Mouse (Mus musculus) MEL (cell line): ENCODE measurements around the gene Tnfsfm13. TPM values are rescaled to one million over a fixed set of nuclear protein-coding genes. Genes with fewer than 3 reads are reported as not detected.

ENCODE experiments used
- DNase-seq: peaks from one replicate; pipeline ENCODE4 v3.0.0; 2011; ENCODE audit warnings: low read depth, low spot score
- H3K27ac ChIP-seq: 2 replicates; pipeline ENCODE4 v1.5.1; 2012; ENCODE audit warnings: low read depth, mild to moderate bottlenecking, control low read depth, low read length, moderate library complexity; ENCODE audit not compliant: control insufficient read depth
- H3K27me3 ChIP-seq, 2 experiments: fragments of 150-350 bp in 1 of 2; sonication (generic) in 1 of 2; 2 replicates each; pipeline ENCODE4 v1.6.1; 2012; ENCODE audit warnings: low read length in 2 of 2, mild to moderate bottlenecking in 2 of 2, improper control_type of control experiment in 1 of 2, moderate library complexity in 1 of 2; ENCODE audit not compliant: insufficient read depth in 2 of 2, control insufficient read depth in 1 of 2
- H3K36me3 ChIP-seq, 2 experiments: 2 replicates each; pipeline ENCODE4 v1.6.1; 2012 to 2014; ENCODE audit warnings: low read length in 2 of 2, improper control_type of control experiment in 1 of 2, inconsistent platforms in 1 of 2, mild to moderate bottlenecking in 1 of 2; ENCODE audit not compliant: insufficient read depth in 2 of 2, control insufficient read depth in 1 of 2
- H3K4me1 ChIP-seq, 2 experiments: fragments of 150-350 bp in 1 of 2; sonication (generic) in 1 of 2; 2 replicates each; pipeline ENCODE4 v1.6.1; 2012; ENCODE audit warnings: low read length in 2 of 2, improper control_type of control experiment in 1 of 2, mild to moderate bottlenecking in 1 of 2; ENCODE audit not compliant: insufficient read depth in 2 of 2, control insufficient read depth in 1 of 2
- H3K4me3 ChIP-seq, 2 experiments: fragments of 150-350 bp in 1 of 2; sonication (generic) in 1 of 2; 2 replicates each; pipeline ENCODE4 v1.5.1; 2012; ENCODE audit warnings: low read depth in 2 of 2, low read length in 2 of 2, mild to moderate bottlenecking in 2 of 2, moderate library complexity in 2 of 2, control low read depth in 1 of 2, improper control_type of control experiment in 1 of 2; ENCODE audit not compliant: control insufficient read depth in 1 of 2, insufficient read depth in 1 of 2
- H3K79me2 ChIP-seq: 2 replicates; pipeline ENCODE4 v1.6.1; 2012; ENCODE audit warnings: mild to moderate bottlenecking, low read length, moderate library complexity; ENCODE audit not compliant: control insufficient read depth, poor library complexity, insufficient read depth
- H3K9ac ChIP-seq: 2 replicates; pipeline ENCODE4 v1.6.1; 2012; ENCODE audit warnings: low read depth, mild to moderate bottlenecking, control low read depth, low read length, moderate library complexity; ENCODE audit not compliant: control insufficient read depth, poor library complexity, severe bottlenecking
- H3K9me3 ChIP-seq: fragments of 150-350 bp; sonication (generic); replicated peaks from 2 replicates; pipeline ENCODE4 v1.6.1; 2012; ENCODE audit warnings: mild to moderate bottlenecking, low read length, improper control_type of control experiment, moderate library complexity; ENCODE audit not compliant: insufficient read depth
- BHLHE40 ChIP-seq: IDR thresholded peaks from 2 replicates; pipeline ENCODE4 v1.6.1; 2012; ENCODE audit warnings: low read depth, mild to moderate bottlenecking, inconsistent platforms, low read length, improper control_type of control experiment, borderline replicate concordance
- E2F4 ChIP-seq: IDR thresholded peaks from 2 replicates; pipeline ENCODE4 v1.6.1; 2011; ENCODE audit warnings: low read depth, low read length, improper control_type of control experiment, borderline replicate concordance
- ELF1 ChIP-seq: IDR thresholded peaks from 2 replicates; pipeline ENCODE4 v1.6.1; 2014; ENCODE audit warnings: low read depth, mild to moderate bottlenecking, inconsistent platforms, low read length, improper control_type of control experiment, moderate library complexity
- EP300 ChIP-seq, 2 experiments: IDR thresholded peaks; 2 replicates each; pipeline ENCODE4 v1.6.1; 2011; ENCODE audit warnings: improper control_type of control experiment in 2 of 2, low read length in 2 of 2, low read depth in 1 of 2, mild to moderate bottlenecking in 1 of 2
- ETS1 ChIP-seq: IDR thresholded peaks from 2 replicates; pipeline ENCODE4 v1.6.1; 2012; ENCODE audit warnings: low read depth, mild to moderate bottlenecking, inconsistent platforms, low read length, improper control_type of control experiment, moderate library complexity
- GABPA ChIP-seq: IDR thresholded peaks from 2 replicates; pipeline ENCODE4 v1.6.1; 2012; ENCODE audit warnings: low read depth, mild to moderate bottlenecking, inconsistent platforms, low read length, improper control_type of control experiment, moderate library complexity
- GATA1 ChIP-seq: IDR thresholded peaks from 2 replicates; pipeline ENCODE4 v1.6.1; 2011; ENCODE audit warnings: low read depth, low read length, improper control_type of control experiment
- JUND ChIP-seq: IDR thresholded peaks from 2 replicates; pipeline ENCODE4 v1.6.1; 2011; ENCODE audit warnings: low read depth, mild to moderate bottlenecking, improper control_type of control experiment, low read length
- MAFK ChIP-seq: IDR thresholded peaks from 2 replicates; pipeline ENCODE4 v1.6.1; 2011; ENCODE audit warnings: low read depth, mild to moderate bottlenecking, low read length, improper control_type of control experiment, borderline replicate concordance
- MEF2A ChIP-seq: IDR thresholded peaks from 2 replicates; pipeline ENCODE4 v1.6.1; 2014; ENCODE audit warnings: low read depth, mild to moderate bottlenecking, inconsistent platforms, low read length, improper control_type of control experiment; ENCODE audit not compliant: poor library complexity, insufficient replicate concordance, severe bottlenecking; ENCODE audit errors: extremely low read depth
- MXI1 ChIP-seq: IDR thresholded peaks from 2 replicates; pipeline ENCODE4 v1.6.1; 2011; ENCODE audit warnings: mild to moderate bottlenecking, low read depth, low read length, improper control_type of control experiment
- NELFE ChIP-seq: IDR thresholded peaks from 2 replicates; pipeline ENCODE4 v1.6.1; 2011; ENCODE audit warnings: low read depth, low read length, improper control_type of control experiment
- RCOR1 ChIP-seq: IDR thresholded peaks from 2 replicates; pipeline ENCODE4 v1.6.1; 2012; ENCODE audit warnings: low read depth, mild to moderate bottlenecking, inconsistent platforms, low read length, improper control_type of control experiment
- TAL1 ChIP-seq: IDR thresholded peaks from 2 replicates; pipeline ENCODE4 v1.6.1; 2012; ENCODE audit warnings: mild to moderate bottlenecking, inconsistent platforms, low read length, moderate library complexity, mixed read lengths
- TBP ChIP-seq: IDR thresholded peaks from 2 replicates; pipeline ENCODE4 v1.8.0; 2011; ENCODE audit warnings: low read depth, low read length, improper control_type of control experiment
- USF2 ChIP-seq, 2 experiments: IDR thresholded peaks; 2 replicates each; pipeline ENCODE4 v1.6.1; 2011 to 2012; ENCODE audit warnings: improper control_type of control experiment in 2 of 2, low read length in 2 of 2, borderline replicate concordance in 1 of 2, inconsistent platforms in 1 of 2, low read depth in 1 of 2, mild to moderate bottlenecking in 1 of 2; ENCODE audit not compliant: insufficient read depth in 1 of 2
- ZMIZ1 ChIP-seq: IDR thresholded peaks from 2 replicates; pipeline ENCODE4 v1.6.1; 2012; ENCODE audit warnings: low read depth, mild to moderate bottlenecking, inconsistent platforms, low read length, improper control_type of control experiment, moderate library complexity
- ZNF384 ChIP-seq: IDR thresholded peaks from 2 replicates; pipeline ENCODE4 v1.6.1; 2012; ENCODE audit warnings: low read depth, mild to moderate bottlenecking, inconsistent platforms, low read length, improper control_type of control experiment
- polyA plus RNA-seq, 2 experiments: library from polyadenylated mRNA; stranded (reverse) in 1 of 2; unstranded in 1 of 2; fragments of >175 nt in 1 of 2; fragments of >200 nt in 1 of 2; gene quantifications; 2 replicates each; pipeline versions ENCODE4 v1.2.1 to v1.2.4; 2012; ENCODE audit warnings: low replicate concordance in 2 of 2, low read depth in 1 of 2; ENCODE audit not compliant: insufficient read length in 2 of 2, insufficient read depth in 1 of 2, missing spikeins in 1 of 2
- total RNA-seq: library from RNA; depleted of rRNA; stranded (reverse); fragments of 300-350 nt; gene quantifications from 2 replicates; pipeline ENCODE4 v1.2.3, GENCODE M21; 2012

The Tnfsfm13 gene
- total and polyA plus RNA-seq, 3 experiments, result not detected

DNA sequence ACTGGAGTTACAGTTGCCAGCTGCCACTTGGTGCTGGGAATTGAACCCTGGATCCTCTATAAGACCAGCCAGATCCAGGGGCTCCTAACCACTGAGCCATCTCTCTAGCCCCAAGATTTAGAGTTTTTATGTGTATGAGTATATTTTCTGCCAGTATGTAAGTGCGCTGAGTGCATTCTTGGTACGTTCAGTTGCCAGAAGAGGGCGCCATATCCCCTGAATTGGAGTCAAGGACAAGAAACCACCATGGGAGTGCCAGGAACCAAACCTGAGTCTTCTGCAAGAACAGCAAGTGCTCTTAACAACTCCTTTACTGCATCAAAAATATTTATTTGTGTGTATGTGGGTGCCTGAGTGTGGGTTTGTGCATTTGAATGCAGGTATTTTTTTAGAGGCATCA is 33.2 kb upstream of the Tnfsfm13 start (continued):
- TF ChIP-seq RCOR1, result no peak

DNA sequence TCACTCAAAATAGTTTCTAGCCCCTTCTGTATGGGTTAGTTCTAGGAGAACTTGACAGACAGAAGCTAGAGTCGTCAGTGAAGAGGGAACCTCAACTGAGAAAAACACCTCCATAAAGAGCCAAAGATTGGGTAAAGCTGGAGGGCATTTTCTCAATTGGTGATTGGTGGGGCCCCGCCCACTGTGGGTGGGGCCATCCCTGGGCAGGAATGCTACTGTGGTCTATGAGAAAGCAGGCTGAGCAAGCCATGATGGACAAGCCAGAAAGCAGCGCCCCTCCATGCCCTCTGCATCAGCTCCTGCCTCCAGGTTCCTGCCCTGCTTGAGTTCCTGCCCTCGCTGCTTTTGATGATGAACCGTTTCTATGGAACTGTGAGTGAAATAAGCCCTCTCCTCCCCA is 30.1 kb upstream of the Tnfsfm13 start:
- Histone ChIP-seq H3K9me3 (no peaks in the 10 kb centered on the region), H3K79me2 (no peaks in the 10 kb centered on the region), H3K4me3 (no peak overlapping the region), H3K36me3 (peaks cover 0 to 2% of the 10 kb centered on the region in 2 experiments; a peak in 1 of 4 replicates), H3K27me3 (no peaks in the 10 kb centered on the region), H3K27ac (no peak overlapping the region), H3K9ac (no peak overlapping the region), H3K4me1 (0 out of 4 replicates have a peak, but pooled peaks cover 2% of the 10 kb centered on the region in 2 experiments)
- TF ChIP-seq MEF2A (no peak), BHLHE40 (0 out of 2 replicates have a peak, but pooled peaks have one; percentile 9)
- peak; percentile 73 for DNase-seq

DNA sequence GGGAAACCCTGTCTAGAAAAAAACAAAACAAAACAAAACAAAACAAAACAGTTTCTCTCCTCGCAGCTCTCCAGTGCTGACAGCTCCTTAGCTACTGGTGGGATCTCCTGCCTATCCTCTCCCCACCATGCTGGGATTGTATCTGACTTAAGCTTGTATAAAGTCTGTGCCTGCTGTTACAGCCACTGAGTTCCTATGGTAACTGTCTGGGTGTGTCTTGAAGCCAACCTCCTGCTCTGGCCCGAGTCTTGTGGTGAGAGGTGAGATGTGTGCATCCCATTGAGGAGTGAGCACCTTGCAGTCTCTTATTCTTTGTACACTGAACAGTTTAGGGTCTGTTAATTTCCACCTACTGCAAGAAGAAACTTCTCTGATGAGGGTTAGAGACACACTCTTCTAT is 27.2 kb upstream of the Tnfsfm13 start:
- no peak overlapping the region for H3K4me3 ChIP-seq
- H3K36me3 ChIP-seq, result peaks cover 0 to 2% of the 10 kb centered on the region in 2 experiments; a peak in 1 of 4 replicates
- H3K9me3 ChIP-seq, result no peaks in the 10 kb centered on the region
- no peak overlapping the region for H3K27ac ChIP-seq
- no peaks in the 10 kb centered on the region for H3K27me3 ChIP-seq
- no peak overlapping the region for H3K9ac ChIP-seq
- TF ChIP-seq MAFK (no peak), USF2 (IDR thresholded peaks at IDR 0.05; ENCODE audit: borderline replicate concordance in 1 of 2, insufficient read depth in 1 of 2, low read depth in 1 of 2, low read length in 2 of 2) (no peak), BHLHE40 (no peak), EP300 (IDR thresholded peaks at IDR 0.05; ENCODE audit: low read depth in 1 of 2, low read length in 2 of 2) (no peak), TAL1 (no peak), ETS1 (no peak), NELFE (no peak), ELF1 (no peak), ZNF384 (no peak), JUND (no peak), MXI1 (no peak), E2F4 (no peak), TBP (no peak), ZMIZ1 (no peak), GATA1 (no peak), MEF2A (no peak), GABPA (no peak)
- TF ChIP-seq, all 39 proteins: peak for 0
- H3K4me1 ChIP-seq, result 0 out of 4 replicates have a peak, but pooled peaks cover 2% of the 10 kb centered on the region in 2 experiments
- DNase-seq, result no peak
- no peaks in the 10 kb centered on the region for H3K79me2 ChIP-seq
